Mouse (Mus musculus) kidney, adult 18-20 months (tissue): ENCODE measurements around the gene Rtp4.
A peak's percentile ranks its signal among the peaks of the same experiment; 100 is the strongest.

Experiments used
- DNase-seq: peaks from one replicate; pipeline ENCODE4 v3.0.0; 2021

The Rtp4 gene

GRCm38 (mm10) chr16:23516606-23517005 lies 3.5 kb upstream of the Rtp4 start:
- no peak for DNase-seq

DNA sequence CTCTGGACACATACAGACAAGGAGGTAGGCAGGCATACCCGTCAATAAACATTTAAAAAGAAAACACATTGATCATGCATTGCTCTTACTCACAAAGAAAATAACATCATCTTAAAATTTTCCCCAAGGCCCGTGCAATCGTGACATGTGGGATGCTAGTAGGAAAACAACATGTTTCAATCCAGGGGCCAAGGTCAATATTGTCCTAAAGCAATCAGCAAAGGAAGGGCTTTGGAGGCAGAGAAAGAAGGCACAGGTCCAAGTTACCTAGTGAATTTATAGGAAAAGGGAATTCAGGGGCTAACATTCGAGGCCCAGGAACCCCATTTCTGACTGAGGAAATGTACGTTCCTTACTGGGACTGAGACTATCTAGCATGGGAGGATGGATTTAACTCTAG lies 2.9 kb upstream of the Rtp4 start:
- DNase-seq = no peak

DNA sequence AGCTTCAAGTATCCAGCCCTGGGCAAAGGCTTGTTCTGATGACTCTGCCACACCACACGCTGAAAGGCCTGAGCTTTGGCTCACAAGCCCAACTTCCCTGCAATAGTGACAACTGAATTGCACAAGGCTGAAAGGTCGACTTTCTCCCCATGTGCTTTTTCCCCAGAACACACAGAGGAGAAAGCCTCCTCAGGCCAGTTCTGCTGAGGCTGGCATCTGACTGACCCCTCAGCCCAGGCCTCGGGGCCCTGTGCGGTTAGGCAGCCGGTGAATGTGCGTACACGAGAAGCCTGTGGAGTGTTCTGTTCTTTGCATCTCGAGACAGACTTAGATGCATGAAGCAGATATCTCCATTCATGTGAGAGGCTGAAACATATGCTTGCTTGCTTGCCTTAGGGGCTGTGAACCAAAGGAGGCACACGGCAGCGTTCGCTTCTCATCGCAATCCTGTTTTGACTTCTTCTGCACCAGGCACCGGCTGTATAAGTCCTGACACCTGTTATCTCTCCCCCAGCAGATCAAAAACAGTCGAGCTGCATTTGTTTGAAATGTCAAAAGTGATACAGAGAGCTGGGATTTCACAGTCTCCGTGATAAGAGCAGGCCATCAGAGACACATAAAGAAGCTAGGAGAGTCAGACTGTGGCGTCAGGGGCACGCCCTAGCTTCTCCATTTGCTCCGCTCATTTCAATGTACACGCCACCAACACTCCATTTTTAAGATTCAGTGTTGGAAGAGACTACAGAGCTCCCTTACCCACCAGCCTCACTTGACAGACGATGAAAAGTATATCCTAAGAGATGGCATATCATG lies 2.1 kb upstream of the Rtp4 start:
- no peak for DNase-seq

GRCm38 (mm10) chr16:23518567-23519369 lies 1.3 kb upstream of the Rtp4 start:
- DNase-seq = no peak

GRCm38 (mm10) chr16:23519771-23520170 lies 320 bp upstream of the Rtp4 start:
- DNase-seq = no peak

DNA sequence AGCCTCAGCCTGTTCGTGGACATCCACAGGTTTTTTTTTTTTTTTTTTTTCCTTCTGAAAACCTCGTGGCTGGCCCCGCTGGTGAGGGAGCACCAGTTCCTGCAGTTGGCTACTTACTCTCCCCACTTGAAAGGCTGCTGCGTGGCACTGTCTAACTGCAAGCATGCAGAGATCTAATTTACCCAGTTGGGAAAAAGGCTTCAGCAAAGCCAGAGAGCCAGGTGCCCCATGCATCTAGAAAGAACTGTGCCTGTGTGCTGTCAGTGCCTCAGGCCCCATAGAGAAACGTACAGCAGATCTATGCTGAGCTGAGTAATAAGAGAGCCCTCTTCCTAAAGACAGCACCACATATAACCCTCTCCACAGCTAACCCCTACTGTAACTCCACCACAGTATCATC lies 1.0 kb downstream of the Rtp4 start:
- no peak for DNase-seq

GRCm38 (mm10) chr16:23522081-23522480 lies 2.0 kb downstream of the Rtp4 start:
- no peak for DNase-seq

- no peak for DNase-seq
Measured at GRCm38 (mm10) chr16:23529186-23529585, 9.1 kb downstream of the Rtp4 start.

- DNase-seq = no peak
Measured at GRCm38 (mm10) chr16:23533707-23534106, 13.6 kb downstream of the Rtp4 start.

DNA sequence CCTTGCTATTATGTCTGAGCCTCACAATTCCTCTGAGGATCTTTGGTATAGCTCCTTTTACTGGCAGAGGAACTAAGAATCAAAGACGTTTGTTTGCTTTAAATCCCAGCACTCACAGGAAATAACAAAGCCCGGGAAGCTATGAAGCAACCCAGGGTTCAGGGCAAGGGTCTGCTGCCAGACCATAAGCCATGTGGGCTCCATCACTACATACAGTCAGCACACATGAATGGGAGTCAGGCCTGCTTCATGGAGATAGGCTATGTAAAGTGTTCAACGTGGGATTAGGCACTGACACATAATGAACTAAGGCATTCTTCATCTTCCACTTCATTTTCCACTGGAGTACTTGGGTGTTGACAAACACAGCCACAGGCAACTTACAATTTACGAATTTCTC lies 21.0 kb downstream of the Rtp4 start:
- DNase-seq = no peak

- no peak for DNase-seq
Measured at GRCm38 (mm10) chr16:23542866-23543265, 22.8 kb downstream of the Rtp4 start.

DNA sequence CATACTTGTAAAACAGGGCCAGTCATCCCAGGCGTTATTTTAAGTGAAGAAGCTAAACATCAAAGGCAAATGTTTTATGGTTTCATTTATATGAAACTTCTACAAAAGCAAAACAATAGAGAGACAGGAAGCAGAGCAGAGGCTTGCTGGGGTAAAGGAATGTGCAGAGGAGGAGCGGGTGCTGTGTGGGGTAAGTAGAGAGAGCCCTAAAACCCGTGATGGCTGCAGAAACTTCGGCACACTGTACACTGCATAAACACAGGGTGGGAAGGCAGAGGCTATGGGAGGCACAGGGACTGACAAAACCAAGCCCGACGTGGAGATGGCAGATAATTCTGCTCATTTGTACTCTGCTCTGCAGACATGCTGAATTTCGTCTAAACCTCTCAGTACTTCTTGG lies 24.3 kb downstream of the Rtp4 start:
- DNase-seq = no peak

- DNase-seq = no peak
Measured at GRCm38 (mm10) chr16:23547783-23548182, 27.7 kb downstream of the Rtp4 start.

DNA sequence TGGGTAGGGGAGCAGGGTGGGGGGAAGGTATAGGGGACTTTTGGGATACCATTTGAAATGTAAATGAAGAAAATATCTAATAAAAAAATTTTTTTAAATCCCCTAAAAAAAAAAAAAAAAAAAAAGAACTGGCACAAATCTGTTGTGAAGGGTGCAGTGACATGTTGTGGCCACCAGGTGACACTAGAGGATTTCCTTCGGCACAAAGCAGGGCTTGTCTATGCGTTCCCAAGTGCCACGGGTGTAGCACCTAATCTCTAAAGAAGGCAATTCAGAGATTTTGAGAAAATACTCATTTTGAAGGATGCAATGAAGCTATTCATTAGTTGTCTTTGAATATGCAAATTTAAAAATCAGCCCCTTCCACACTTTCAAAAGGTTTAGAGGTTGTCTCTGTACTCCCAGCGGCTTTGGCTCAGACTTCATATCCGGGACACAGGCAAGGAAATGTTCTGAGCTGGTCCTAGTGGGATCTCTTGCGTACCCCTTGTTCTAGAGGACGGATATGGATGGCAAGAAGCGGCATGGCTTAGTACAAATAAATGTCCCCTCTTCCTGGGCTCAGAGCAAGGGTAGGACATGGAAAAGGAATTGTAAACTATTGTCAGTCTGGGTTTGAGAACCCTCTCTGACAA lies 30.4 kb downstream of the Rtp4 start:
- DNase-seq = peak; percentile 57

DNA sequence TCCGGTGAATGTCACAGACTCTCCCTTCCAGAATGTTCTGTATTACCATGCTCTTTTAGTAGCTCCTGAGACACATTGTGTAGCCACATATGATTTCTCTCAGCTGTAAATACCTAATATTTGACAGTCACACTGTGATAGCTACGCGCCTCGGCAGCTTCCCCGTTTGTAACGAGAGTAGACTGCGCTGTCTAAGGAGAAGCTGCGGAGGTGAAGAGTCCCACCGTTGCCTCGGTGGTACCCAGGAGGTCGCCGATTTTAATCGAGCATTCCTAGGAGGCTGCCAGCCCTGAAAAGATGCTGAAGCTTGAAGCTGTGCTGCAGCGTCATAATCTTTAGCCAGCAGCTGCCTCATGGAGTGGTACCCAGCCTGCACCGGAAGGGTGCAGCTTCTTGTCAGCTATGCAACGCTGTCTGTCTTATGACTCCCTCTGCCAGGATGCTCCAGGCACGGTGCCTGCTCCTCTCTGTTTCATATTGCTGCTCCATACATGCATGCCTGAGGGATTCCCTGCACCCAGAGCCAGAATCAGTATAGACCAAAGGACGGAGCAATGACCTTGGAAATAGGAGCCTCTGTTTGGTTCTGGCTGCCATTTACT lies 31.0 kb downstream of the Rtp4 start:
- no peak for DNase-seq

DNA sequence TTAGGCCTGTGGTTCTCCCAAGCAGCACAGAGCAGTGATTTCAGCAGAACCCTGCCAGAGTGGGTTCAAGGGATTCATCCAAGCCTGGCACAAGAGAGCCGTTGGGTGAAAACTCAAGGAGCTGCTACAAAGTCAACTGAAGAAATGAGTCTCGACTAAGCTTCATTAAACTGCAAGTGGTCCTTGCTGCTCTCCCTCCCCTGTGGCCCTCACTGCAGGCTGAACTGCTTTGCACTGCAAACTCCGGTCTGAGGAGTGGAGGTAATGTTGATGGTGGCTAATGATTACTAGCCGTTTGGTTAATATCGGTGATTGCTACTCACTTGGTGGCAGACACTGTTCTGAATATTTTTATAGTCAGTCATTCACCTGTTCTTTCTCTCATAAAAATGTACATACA lies 34.6 kb downstream of the Rtp4 start:
- no peak for DNase-seq

DNA sequence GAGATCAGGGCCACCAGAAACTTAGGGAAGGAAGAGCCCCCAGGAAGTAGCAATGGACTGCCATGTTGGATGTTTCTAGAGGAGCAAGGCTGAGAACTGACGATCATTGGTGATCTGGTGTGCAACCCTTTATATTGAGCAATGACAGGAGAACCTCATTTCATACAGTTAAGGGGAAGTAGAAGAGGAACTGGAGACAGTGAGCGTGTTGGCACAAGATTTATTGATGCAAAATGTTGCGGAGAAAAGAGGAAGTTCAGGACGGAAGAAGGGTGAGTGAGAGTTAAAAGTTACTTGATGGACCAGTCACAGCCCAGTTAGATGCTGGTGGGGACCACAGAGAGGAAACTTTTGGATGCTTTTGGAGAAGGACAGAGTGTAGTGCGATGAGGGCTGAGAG lies 37.1 kb downstream of the Rtp4 start:
- DNase-seq = no peak

DNA sequence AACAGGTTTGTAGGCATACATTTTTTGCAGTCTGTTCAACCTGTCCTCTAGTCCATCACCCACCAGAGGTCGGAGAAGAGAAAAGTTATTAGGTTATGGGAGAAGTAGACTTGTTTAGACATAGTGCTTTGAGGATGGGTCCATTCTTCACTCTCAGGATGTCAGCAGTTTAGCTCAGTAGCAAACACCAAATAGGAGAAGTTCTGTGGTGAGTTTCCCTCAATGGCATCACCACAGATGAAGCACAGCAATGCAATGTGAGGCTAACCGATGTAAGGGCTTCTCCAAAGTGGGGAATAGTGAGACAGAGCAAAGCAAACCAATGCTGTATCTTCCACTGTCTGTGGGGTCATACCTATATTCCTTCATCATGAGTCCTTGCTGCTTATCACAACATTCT lies 37.6 kb downstream of the Rtp4 start:
- no peak for DNase-seq

- DNase-seq = no peak
Measured at GRCm38 (mm10) chr16:23568369-23568958, 48.4 kb downstream of the Rtp4 start.

DNA sequence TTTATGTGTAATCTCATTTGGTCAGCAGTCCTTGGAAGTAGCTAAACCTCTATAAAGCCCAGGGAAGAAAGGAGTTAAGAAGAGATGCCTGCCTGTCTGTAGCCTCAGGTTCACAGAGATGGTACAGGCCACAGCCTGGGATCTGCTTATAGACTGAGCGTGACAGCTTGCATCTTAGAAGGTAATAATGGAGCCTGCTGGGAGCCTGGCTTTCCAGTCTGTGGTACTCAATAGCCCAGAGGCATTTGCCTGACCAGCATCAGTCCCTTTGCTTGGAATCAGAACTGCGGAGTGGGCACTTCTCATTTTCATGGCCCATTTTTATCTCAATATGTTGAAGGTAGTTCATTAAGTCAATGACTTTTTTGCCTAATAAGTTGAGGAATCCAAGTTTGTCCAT lies 54.5 kb downstream of the Rtp4 start:
- no peak for DNase-seq

GRCm38 (mm10) chr16:23591119-23592105 lies 71.3 kb downstream of the Rtp4 start:
- no peak for DNase-seq

GRCm38 (mm10) chr16:23592501-23592900 lies 72.4 kb downstream of the Rtp4 start:
- DNase-seq = no peak
